Mouse (Mus musculus): ENCODE results near the gene Nubp1.

DNA sequence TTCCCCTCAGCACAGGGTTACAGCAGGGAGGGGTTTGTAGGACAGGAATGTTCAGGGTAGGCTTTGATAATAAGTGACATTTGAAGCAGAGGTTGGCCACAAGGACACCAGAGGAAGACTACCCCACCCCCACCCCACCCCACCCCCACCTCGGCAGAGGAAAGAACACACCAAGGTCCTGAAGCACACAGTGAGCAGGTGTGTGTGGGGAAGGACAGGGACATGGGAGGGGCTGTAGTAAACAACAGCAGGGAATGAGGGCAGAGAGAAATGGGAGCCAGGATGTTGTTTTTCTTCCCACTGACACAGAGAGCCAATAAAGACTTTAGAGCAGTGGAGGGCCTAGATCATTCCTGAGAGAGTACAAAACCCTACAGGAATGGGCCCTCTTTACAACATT is 34.5 kb upstream of the Nubp1 start:
- TF ChIP-seq CTCF (IDR thresholded peaks at IDR 0.05; ENCODE audit: low read depth) (no peak), EP300 (IDR thresholded peaks at IDR 0.05; ENCODE audit: low read depth) (no peak)

Data from liver, embryonic 14.5 days (tissue).